Mouse (Mus musculus): ENCODE measurements at regions not wholly inside any gene's neighbourhood (a gene's known extent, or its start where the extent isn't known, plus 50 kb on each side); places are given as distances from the start of the nearest gene placed in this dataset.

DNA sequence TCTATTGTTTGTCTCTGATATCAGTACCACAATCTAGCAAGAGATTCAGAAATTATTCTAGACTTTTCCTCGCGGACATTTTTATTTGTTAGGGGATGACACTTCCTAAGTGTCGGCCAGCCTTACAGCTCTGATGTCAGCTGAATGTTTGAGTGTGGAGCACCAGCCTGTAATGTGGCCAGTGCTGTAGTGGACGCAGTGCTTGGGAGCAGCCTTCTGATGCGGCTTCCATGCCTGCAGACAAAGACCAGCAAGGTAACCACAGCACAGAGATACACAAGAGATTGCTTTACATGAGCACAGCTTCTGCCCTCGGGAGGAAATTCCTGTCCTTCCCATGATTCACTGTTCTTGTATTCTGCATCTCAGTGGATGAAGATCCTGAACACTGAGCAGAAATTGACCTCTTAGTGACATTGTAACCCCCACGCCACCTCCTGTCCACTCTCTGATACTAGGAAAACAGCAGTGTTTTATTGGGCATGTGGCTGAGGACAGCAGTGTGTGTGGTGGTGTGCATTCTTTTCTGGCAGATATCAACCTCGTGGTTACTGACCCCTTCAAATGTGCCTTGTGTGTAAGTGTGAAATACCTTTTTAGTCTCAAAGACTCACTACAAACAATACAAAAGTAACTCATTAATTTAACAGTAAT, 54.6 kb upstream of the Chd1 start:
- Histone ChIP-seq H3K36me3 (ENCODE audit: control insufficient read depth, insufficient read depth, low read length) (no peaks in the 10 kb centered on the region), H3K4me2 (ENCODE audit: low read length) (no peak overlapping the region), H3K4me3 (ENCODE audit: low read depth, low read length) (no peak overlapping the region), H3K27me3 (ENCODE audit: control insufficient read depth, insufficient read depth, low read depth, low read length) (no peaks in the 10 kb centered on the region), H3K4me1 (ENCODE audit: control insufficient read depth, insufficient read depth, low read length) (no peaks in the 10 kb centered on the region), H3K9ac (ENCODE audit: low read depth, low read length) (no peak overlapping the region), H3K27ac (ENCODE audit: low read length) (no peak overlapping the region), H3K9me3 (replicated peaks; ENCODE audit: control insufficient read depth, low read length, poor library complexity, severe bottlenecking) (no peaks in the 10 kb centered on the region)
- 77% methylated on average over 8 of the region's 8 CpGs for WGBS
- ATAC-seq: no peak

DNA sequence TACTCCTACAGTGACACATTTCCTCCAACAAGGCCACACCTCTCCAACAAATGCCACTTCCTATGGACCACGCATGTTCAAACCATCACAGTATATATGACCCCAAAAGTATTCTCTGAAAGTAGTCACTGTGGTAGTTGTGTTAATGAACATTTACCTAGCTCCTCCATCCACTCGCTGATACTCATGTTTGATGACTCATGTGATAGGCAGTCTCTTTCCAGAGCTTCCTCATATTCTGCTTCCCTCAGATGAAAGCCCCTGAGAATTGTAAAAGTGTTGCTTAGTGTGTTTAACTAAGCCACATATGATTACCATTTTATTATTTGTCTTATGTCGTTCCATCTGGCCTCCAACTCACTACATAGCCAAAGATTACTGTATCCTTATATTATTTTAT, 52.9 kb upstream of the Chd1 start:
- Histone ChIP-seq H3K36me3 (ENCODE audit: control insufficient read depth, insufficient read depth, low read length) (no peaks in the 10 kb centered on the region), H3K4me3 (ENCODE audit: low read depth, low read length) (no peak overlapping the region), H3K9ac (ENCODE audit: low read depth, low read length) (no peak overlapping the region), H3K4me2 (ENCODE audit: low read length) (no peak overlapping the region), H3K4me1 (ENCODE audit: control insufficient read depth, insufficient read depth, low read length) (no peaks in the 10 kb centered on the region), H3K9me3 (replicated peaks; ENCODE audit: control insufficient read depth, low read length, poor library complexity, severe bottlenecking) (no peaks in the 10 kb centered on the region), H3K27me3 (ENCODE audit: control insufficient read depth, insufficient read depth, low read depth, low read length) (no peaks in the 10 kb centered on the region), H3K27ac (ENCODE audit: low read length) (no peak overlapping the region)
- no peak for ATAC-seq
- 88% methylated on average over 3 of the region's 3 CpGs for WGBS
